Mouse (Mus musculus) bone marrow, adult 2 months (tissue): ENCODE measurements at regions not wholly inside any gene's neighbourhood (a gene's known extent, or its start where the extent isn't known, plus 50 kb on each side); places are given as distances from the start of the nearest gene placed in this dataset.

ENCODE experiments used
- CTCF ChIP-seq: fragments of 200-500 bp; IDR thresholded peaks from 2 replicates; pipeline ENCODE4 v1.5.1; 2011; ENCODE audit warnings: low read length, control low read depth; ENCODE audit not compliant: control insufficient read depth, insufficient read depth
- POLR2A ChIP-seq: fragments of 200-500 bp; IDR thresholded peaks from 2 replicates; pipeline ENCODE4 v1.6.1; 2011; ENCODE audit warnings: low read depth, mild to moderate bottlenecking, control low read depth, low read length, borderline replicate concordance; ENCODE audit not compliant: control insufficient read depth

DNA sequence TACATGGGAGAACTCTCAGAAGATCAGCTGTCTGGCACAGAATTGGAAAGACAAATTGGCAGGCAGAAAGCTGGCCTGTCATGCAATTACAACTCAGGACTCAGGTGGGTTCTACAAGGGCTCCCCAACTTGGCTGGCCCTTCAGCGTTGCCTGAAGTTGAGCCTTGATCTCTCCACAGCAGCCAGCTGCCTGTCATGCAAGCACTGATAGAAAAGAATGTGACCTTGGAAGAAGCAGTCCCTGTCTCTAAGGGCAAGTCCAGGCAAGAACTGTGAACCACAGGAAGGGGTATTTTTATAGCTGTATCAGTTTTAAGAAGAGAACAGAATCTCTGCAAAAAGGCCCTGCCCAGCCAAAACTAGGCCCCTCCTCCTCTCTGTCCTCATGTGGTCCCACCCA is 140.4 kb downstream of the Pdcd6ip start:
- TF ChIP-seq POLR2A (no peak), CTCF (no peak)
